Mouse (Mus musculus) olfactory bulb, adult 2 months (tissue): Measurements from ENCODE around the gene Crtc1. TPM values are rescaled to one million over a fixed set of nuclear protein-coding genes. Genes with fewer than 3 reads are reported as not detected.

Source experiments
- H3K27ac ChIP-seq: fragments of 200-500 bp; 2 replicates; pipeline ENCODE4 v1.5.1; 2012; ENCODE audit warnings: low read depth, low read length; ENCODE audit not compliant: insufficient read depth
- H3K4me1 ChIP-seq: fragments of 200-500 bp; 2 replicates; pipeline ENCODE4 v1.6.1; 2012; ENCODE audit warnings: low read length; ENCODE audit not compliant: control insufficient read depth, insufficient read depth
- H3K4me3 ChIP-seq: fragments of 200-500 bp; 2 replicates; pipeline ENCODE4 v1.5.1; 2012; ENCODE audit warnings: mild to moderate bottlenecking, low read depth, low read length, moderate library complexity; ENCODE audit not compliant: insufficient read depth
- CTCF ChIP-seq: fragments of 200-500 bp; IDR thresholded peaks from 2 replicates; pipeline ENCODE4 v1.5.1; 2012; ENCODE audit warnings: low read depth, mild to moderate bottlenecking, low read length, moderate library complexity; ENCODE audit not compliant: insufficient read depth
- POLR2A ChIP-seq: fragments of 200-500 bp; IDR thresholded peaks from 2 replicates; pipeline ENCODE4 v1.6.1; 2012; ENCODE audit warnings: mild to moderate bottlenecking, low read depth, low read length, moderate library complexity; ENCODE audit not compliant: insufficient read depth
- WGBS: fragments of 180-500 bp; shearing (Covaris S2); methylation state at CpG from one replicate; pipeline ENCODE4 v1.1.7; 2018; 5-methylcytosine and 5-hydroxymethylcytosine counted together
- polyA plus RNA-seq: library from polyadenylated mRNA; stranded (reverse); fragments of >200 nt; gene quantifications from 2 replicates; pipeline ENCODE4 v1.2.4, GENCODE M21; 2012; ENCODE audit warnings: low replicate concordance; ENCODE audit not compliant: missing spikeins, insufficient read depth, insufficient read length

Gene Crtc1
- polyA plus RNA-seq, 1 experiment: not detected

GRCm38 (mm10) chr8:70383287-70383686 lies 56.1 kb downstream of the Crtc1 start:
- Histone ChIP-seq H3K4me3 (no peak overlapping the region), H3K27ac (no peak overlapping the region), H3K4me1 (no peaks in the 10 kb centered on the region)
- 38% methylated on average over 3 of the region's 3 CpGs for WGBS
- peak; percentile 41; the same call in 1 of the 2 replicates for TF ChIP-seq CTCF
- no peak for TF ChIP-seq POLR2A

GRCm38 (mm10) chr8:70380069-70380468 lies 59.3 kb downstream of the Crtc1 start:
- H3K4me3 ChIP-seq: no peak overlapping the region
- H3K4me1 ChIP-seq: peaks cover 10% of the 10 kb centered on the region; the same call in 1 of the 2 replicates
- no peak overlapping the region for H3K27ac ChIP-seq
- TF ChIP-seq CTCF (no peak), POLR2A (no peak)
- WGBS: 81% methylated on average over 12 of the region's 12 CpGs

DNA sequence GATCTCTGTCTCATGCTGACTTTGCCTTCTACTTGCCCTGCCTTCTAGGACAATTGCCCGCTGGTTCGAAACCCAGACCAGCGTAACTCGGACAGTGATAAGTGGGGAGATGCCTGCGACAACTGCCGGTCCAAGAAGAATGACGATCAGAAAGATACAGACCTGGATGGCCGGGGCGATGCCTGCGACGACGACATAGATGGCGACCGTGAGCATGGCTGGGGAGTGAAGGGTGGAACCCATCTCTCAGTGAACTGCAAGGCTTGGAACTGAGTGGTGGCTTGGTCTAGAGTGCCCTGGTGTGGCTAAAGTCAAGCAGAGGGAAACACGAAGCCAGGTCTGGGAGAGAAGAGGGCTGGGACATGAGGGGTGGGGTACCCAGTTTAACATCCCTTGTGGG lies 62.3 kb downstream of the Crtc1 start:
- H3K4me1 ChIP-seq: peaks cover 26% of the 10 kb centered on the region
- WGBS: 11% methylated on average over 15 of the region's 15 CpGs
- no peak overlapping the region for H3K27ac ChIP-seq
- TF ChIP-seq CTCF (no peak), POLR2A (no peak)
- no peak overlapping the region for H3K4me3 ChIP-seq

GRCm38 (mm10) chr8:70376275-70376741 lies 63.1 kb downstream of the Crtc1 start:
- 6% methylated on average over 37 of the region's 37 CpGs for WGBS
- TF ChIP-seq POLR2A (no peak), CTCF (no peak)
- Histone ChIP-seq H3K4me3 (no peak overlapping the region), H3K4me1 (peaks cover 26% of the 10 kb centered on the region), H3K27ac (no peak overlapping the region)

DNA sequence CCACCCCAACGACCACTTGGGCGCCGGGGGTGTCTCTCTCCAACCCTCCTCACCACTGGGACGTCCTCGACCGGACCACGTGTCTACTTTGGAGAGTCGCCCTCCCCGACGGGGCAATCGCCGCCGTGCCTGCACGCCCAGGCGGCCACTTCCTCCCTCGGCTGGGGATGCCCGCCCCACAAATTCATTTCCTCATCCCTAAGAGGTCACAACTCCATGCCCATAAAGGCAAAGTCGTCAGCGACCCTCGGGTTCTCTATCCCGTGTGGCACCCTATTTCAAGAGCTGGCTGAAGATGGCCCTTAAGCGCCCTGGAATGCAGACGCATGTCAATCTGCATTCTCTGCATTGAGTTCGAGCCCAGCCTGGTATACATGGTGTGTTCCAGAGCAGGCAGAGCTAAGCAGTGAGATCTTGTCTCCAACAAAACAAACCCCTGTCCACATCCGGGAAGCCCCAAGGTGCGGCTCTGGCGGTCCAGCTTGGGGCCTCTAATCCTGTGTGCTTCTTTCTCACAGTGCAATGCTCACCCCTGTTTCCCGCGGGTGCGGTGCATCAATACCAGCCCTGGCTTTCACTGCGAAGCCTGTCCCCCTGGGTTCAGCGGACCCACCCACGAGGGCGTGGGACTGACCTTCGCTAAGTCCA lies 64.0 kb downstream of the Crtc1 start:
- WGBS: 5% methylated on average over 35 of the region's 35 CpGs
- H3K4me3 ChIP-seq: no peak overlapping the region

GRCm38 (mm10) chr8:70374318-70374927 lies 65.0 kb downstream of the Crtc1 start:
- TF ChIP-seq POLR2A (no peak), CTCF (no peak)
- under 1% methylated on average over 53 of the region's 53 CpGs for WGBS
- Histone ChIP-seq H3K27ac (no peak overlapping the region), H3K4me1 (peaks cover 26% of the 10 kb centered on the region), H3K4me3 (peak overlapping the region; percentile 11; the same call in 1 of the 2 replicates)

More for the DNA sequence above, 64.0 kb downstream of the Crtc1 start:
- Histone ChIP-seq H3K4me1 (peaks cover 26% of the 10 kb centered on the region), H3K27ac (no peak overlapping the region)
- no peak for TF ChIP-seq POLR2A
- no peak for TF ChIP-seq CTCF

GRCm38 (mm10) chr8:70373397-70374317 lies 65.7 kb downstream of the Crtc1 start, which contains the start of gene Comp:
Gene Comp, plus strand, starts transcription at chr8:70373558.
- no peak within 1 kb of the TSS for H3K27ac ChIP-seq
- no peak for TF ChIP-seq POLR2A
- TF ChIP-seq CTCF: no peak
- H3K4me3 ChIP-seq: peak within 1 kb of the TSS; percentile 11; the same call in 1 of the 2 replicates
- H3K4me1 ChIP-seq: peaks cover 26% of the 10 kb centered on the region
- 9% methylated on average over 47 of the region's 47 CpGs for WGBS

- Histone ChIP-seq H3K27ac (no peak overlapping the region), H3K4me1 (peaks cover 26% of the 10 kb centered on the region), H3K4me3 (no peak overlapping the region)
- WGBS: 48% methylated on average over 6 of the region's 6 CpGs
- TF ChIP-seq CTCF: no peak
- TF ChIP-seq POLR2A: no peak
Observed at GRCm38 (mm10) chr8:70371951-70372350, 67.4 kb downstream of the Crtc1 start.

GRCm38 (mm10) chr8:70370476-70370875 lies 68.9 kb downstream of the Crtc1 start:
- Histone ChIP-seq H3K4me3 (no peak overlapping the region), H3K27ac (no peak overlapping the region), H3K4me1 (peaks cover 16% of the 10 kb centered on the region)
- 75% methylated on average over 7 of the region's 7 CpGs for WGBS
- TF ChIP-seq POLR2A (no peak), CTCF (no peak)
